Mouse (Mus musculus): ENCODE measurements around the gene Loxl1.

DNA sequence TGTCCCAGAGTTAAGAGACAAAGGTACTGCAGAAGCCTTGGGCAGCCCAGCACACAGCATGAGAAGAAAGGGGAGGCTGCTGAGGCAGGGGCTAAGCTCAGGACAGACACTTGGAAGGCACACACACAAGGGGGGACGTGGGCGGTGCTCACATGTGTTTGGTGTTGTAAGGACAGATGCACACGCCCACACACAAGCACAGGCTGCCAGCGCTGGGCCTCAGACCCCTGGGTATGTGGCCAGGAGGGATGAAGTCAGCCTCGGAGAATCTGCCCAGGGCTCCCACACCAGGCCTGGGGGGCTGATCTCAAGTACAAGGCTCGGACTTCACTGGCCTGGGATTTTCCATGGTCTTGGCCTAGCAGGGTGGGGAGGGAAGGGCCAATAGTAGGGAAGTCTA is 4.6 kb downstream of the Loxl1 start:
- no peak for TF ChIP-seq CTCF (IDR thresholded peaks at IDR 0.05; ENCODE audit: control insufficient read depth, insufficient read depth, low read length)
- no peak for TF ChIP-seq POLR2A (IDR thresholded peaks at IDR 0.05; ENCODE audit: borderline replicate concordance, control insufficient read depth, low read depth, low read length)

Measured in bone marrow, adult 2 months (tissue).